Mouse (Mus musculus) small intestine, adult 2 months (tissue): ENCODE measurements around the gene Vcp. TPM values are rescaled to one million over a fixed set of nuclear protein-coding genes. Genes with fewer than 3 reads are reported as not detected.
A peak's percentile ranks its signal among the peaks of the same experiment; 100 is the strongest.

Source experiments
- H3K27ac ChIP-seq: fragments of 200-500 bp; 2 replicates; pipeline ENCODE4 v1.5.1; 2012; ENCODE audit warnings: low read depth, low read length, control low read depth, inconsistent platforms; ENCODE audit not compliant: insufficient read depth
- H3K27me3 ChIP-seq: fragments of 200-500 bp; 2 replicates; pipeline ENCODE4 v1.6.1; 2012; ENCODE audit warnings: mild to moderate bottlenecking, moderate library complexity, low read length, inconsistent platforms; ENCODE audit not compliant: control insufficient read depth, insufficient read depth
- H3K36me3 ChIP-seq: fragments of 200-500 bp; 2 replicates; pipeline ENCODE4 v1.6.1; 2012; ENCODE audit warnings: mild to moderate bottlenecking, low read length, control low read depth, inconsistent platforms; ENCODE audit not compliant: control insufficient read depth, insufficient read depth
- H3K4me1 ChIP-seq: fragments of 200-500 bp; 2 replicates; pipeline ENCODE4 v1.6.1; 2012; ENCODE audit warnings: low read length, inconsistent platforms, mixed read lengths; ENCODE audit not compliant: control insufficient read depth, insufficient read depth, insufficient read length
- H3K4me3 ChIP-seq: fragments of 200-500 bp; 2 replicates; pipeline ENCODE4 v1.5.1; 2012; ENCODE audit warnings: low read depth, mild to moderate bottlenecking, control low read depth, inconsistent platforms, low read length, moderate library complexity
- CTCF ChIP-seq: fragments of 200-500 bp; IDR thresholded peaks from 2 replicates; pipeline ENCODE4 v1.5.1; 2012; ENCODE audit warnings: low read depth, mild to moderate bottlenecking, control low read depth, inconsistent platforms, low read length, moderate library complexity, mixed read lengths; ENCODE audit not compliant: insufficient replicate concordance, insufficient read length; ENCODE audit errors: extremely low read depth
- POLR2A ChIP-seq: fragments of 200-500 bp; IDR thresholded peaks from 2 replicates; pipeline ENCODE4 v1.6.1; 2012; ENCODE audit warnings: low read depth, mild to moderate bottlenecking, control low read depth, inconsistent platforms, low read length, moderate library complexity
- WGBS: fragments of 180-500 bp; shearing (Covaris S2); methylation state at CpG from one replicate; pipeline ENCODE4 v1.1.7; 2018; 5-methylcytosine and 5-hydroxymethylcytosine counted together
- polyA plus RNA-seq: library from polyadenylated mRNA; depleted of rRNA; stranded (reverse); fragments of >200 nt; gene quantifications from 2 replicates; pipeline ENCODE4 v1.2.3, GENCODE M21; 2012

Vcp gene
- polyA plus RNA-seq, 1 experiment: 78.2 TPM

GRCm38 (mm10) chr4:42950065-42950558 is 50.2 kb downstream of the Vcp start:
- no peak for TF ChIP-seq POLR2A
- TF ChIP-seq CTCF: no peak
- peak overlapping the region; percentile 53 for H3K27ac ChIP-seq
- no peaks in the 10 kb centered on the region for H3K36me3 ChIP-seq
- peak overlapping the region; percentile 87 for H3K4me3 ChIP-seq
- WGBS: 1% methylated on average over 22 of the region's 27 CpGs
- peaks cover 11% of the 10 kb centered on the region for H3K4me1 ChIP-seq
- H3K27me3 ChIP-seq: no peaks in the 10 kb centered on the region

- Histone ChIP-seq H3K27ac (peak within 1 kb of the TSS; percentile 53), H3K27me3 (no peaks in the 10 kb centered on the region), H3K36me3 (no peaks in the 10 kb centered on the region), H3K4me1 (peaks cover 11% of the 10 kb centered on the region), H3K4me3 (peak within 1 kb of the TSS; percentile 87)
- no peak for TF ChIP-seq CTCF
- TF ChIP-seq POLR2A: peak; percentile 34
- 0% methylated on average over 37 of the region's 39 CpGs for WGBS
Observed at GRCm38 (mm10) chr4:42949676-42950051, 50.6 kb downstream of the Vcp start, which contains the start of gene Dnajb5. Gene Dnajb5 (plus strand): TSS chr4:42949814.

GRCm38 (mm10) chr4:42949051-42949675 is 51.1 kb downstream of the Vcp start:
- Histone ChIP-seq H3K27ac (no peak overlapping the region), H3K4me3 (peak overlapping the region; percentile 41), H3K36me3 (no peaks in the 10 kb centered on the region), H3K27me3 (no peaks in the 10 kb centered on the region), H3K4me1 (peaks cover 11% of the 10 kb centered on the region)
- 5% methylated on average over 14 of the region's 14 CpGs for WGBS
- TF ChIP-seq CTCF: no peak
- TF ChIP-seq POLR2A: no peak

- Histone ChIP-seq H3K36me3 (no peaks in the 10 kb centered on the region), H3K27me3 (no peaks in the 10 kb centered on the region), H3K4me3 (no peak overlapping the region), H3K4me1 (peaks cover 11% of the 10 kb centered on the region), H3K27ac (no peak overlapping the region)
- 37% methylated on average over 13 of the region's 13 CpGs for WGBS
- TF ChIP-seq CTCF (no peak), POLR2A (no peak)
Observed at GRCm38 (mm10) chr4:42948527-42948926, 51.8 kb downstream of the Vcp start.

- TF ChIP-seq POLR2A: no peak
- no peak for TF ChIP-seq CTCF
- Histone ChIP-seq H3K4me3 (no peak overlapping the region), H3K27ac (no peak overlapping the region), H3K36me3 (no peaks in the 10 kb centered on the region), H3K27me3 (no peaks in the 10 kb centered on the region), H3K4me1 (peaks cover 11% of the 10 kb centered on the region)
- 59% methylated on average over 10 of the region's 10 CpGs for WGBS
Observed at GRCm38 (mm10) chr4:42946733-42947290, 53.5 kb downstream of the Vcp start.

- no peaks in the 10 kb centered on the region for H3K27me3 ChIP-seq
- no peak for TF ChIP-seq CTCF
- TF ChIP-seq POLR2A: no peak
- H3K4me3 ChIP-seq: no peak overlapping the region
- H3K27ac ChIP-seq: no peak overlapping the region
- H3K4me1 ChIP-seq: peaks cover 11% of the 10 kb centered on the region
- 8% methylated on average over 5 of the region's 5 CpGs for WGBS
- no peaks in the 10 kb centered on the region for H3K36me3 ChIP-seq
Observed at GRCm38 (mm10) chr4:42945952-42946351, 54.4 kb downstream of the Vcp start.

GRCm38 (mm10) chr4:42945445-42945844 is 54.9 kb downstream of the Vcp start:
- no peaks in the 10 kb centered on the region for H3K27me3 ChIP-seq
- no peak for TF ChIP-seq CTCF
- no peak for TF ChIP-seq POLR2A
- H3K36me3 ChIP-seq: no peaks in the 10 kb centered on the region
- no peak overlapping the region for H3K4me3 ChIP-seq
- WGBS: 86% methylated on average over 3 of the region's 3 CpGs
- peaks cover 8% of the 10 kb centered on the region for H3K4me1 ChIP-seq
- H3K27ac ChIP-seq: no peak overlapping the region
